Mouse (Mus musculus): ENCODE measurements around the gene Stim1. TPM values are rescaled to one million over a fixed set of nuclear protein-coding genes. Genes with fewer than 3 reads are reported as not detected.
A peak's percentile ranks its signal among the peaks of the same experiment; 100 is the strongest.

Gene Stim1
- polyA plus RNA-seq, 1 experiment from 2014 or later, result 33.5 TPM

GRCm38 (mm10) chr7:102314107-102314506 lies 46.5 kb downstream of the Stim1 start:
- Histone ChIP-seq H3K9me3 (no peaks in the 10 kb centered on the region), H3K36me3 (no peaks in the 10 kb centered on the region), H3K4me1 (no peaks in the 10 kb centered on the region), H3K4me2 (no peak overlapping the region), H3K27me3 (no peaks in the 10 kb centered on the region), H3K27ac (no peak overlapping the region), H3K4me3 (no peak overlapping the region), H3K9ac (no peak overlapping the region)
- 56% methylated on average over 1 of the region's 1 CpGs for WGBS
- ATAC-seq (ENCODE audit: insufficient number of reproducible peaks, low FRiP score, low TSS enrichment, low read depth), result no peak

- Histone ChIP-seq H3K9ac (no peak overlapping the region), H3K27me3 (no peaks in the 10 kb centered on the region), H3K27ac (no peak overlapping the region), H3K4me2 (no peak overlapping the region), H3K4me1 (no peaks in the 10 kb centered on the region), H3K36me3 (no peaks in the 10 kb centered on the region), H3K4me3 (no peak overlapping the region), H3K9me3 (no peaks in the 10 kb centered on the region)
- no peak for ATAC-seq (ENCODE audit: insufficient number of reproducible peaks, low FRiP score, low TSS enrichment, low read depth)
Observed at GRCm38 (mm10) chr7:102314908-102315307, 47.3 kb downstream of the Stim1 start.

DNA sequence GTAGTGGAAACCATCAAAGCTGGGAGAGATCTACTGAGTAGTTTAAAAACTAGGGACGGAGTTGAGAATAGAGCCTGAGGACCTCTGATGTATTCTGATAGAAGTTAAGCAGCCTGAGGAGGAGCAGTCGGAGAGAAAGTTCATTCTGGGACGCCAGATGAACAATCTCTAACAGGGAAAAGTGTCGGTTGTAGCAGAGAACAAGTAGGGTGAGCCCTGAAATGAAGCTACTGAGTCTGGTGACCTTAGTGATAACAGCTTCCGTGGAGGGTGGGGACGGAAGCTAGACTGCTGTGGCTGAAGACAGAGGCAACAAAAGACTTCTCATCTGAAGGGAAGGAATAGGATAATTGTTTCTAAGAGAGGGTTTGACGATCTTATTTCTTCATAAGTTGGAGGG lies 47.8 kb downstream of the Stim1 start:
- Histone ChIP-seq H3K4me3 (no peak overlapping the region), H3K27ac (no peak overlapping the region), H3K4me1 (no peaks in the 10 kb centered on the region), H3K27me3 (no peaks in the 10 kb centered on the region), H3K9me3 (no peaks in the 10 kb centered on the region), H3K9ac (no peak overlapping the region), H3K36me3 (no peaks in the 10 kb centered on the region), H3K4me2 (no peak overlapping the region)
- ATAC-seq (ENCODE audit: insufficient number of reproducible peaks, low FRiP score, low TSS enrichment, low read depth), result no peak
- 46% methylated on average over 7 of the region's 7 CpGs for WGBS

DNA sequence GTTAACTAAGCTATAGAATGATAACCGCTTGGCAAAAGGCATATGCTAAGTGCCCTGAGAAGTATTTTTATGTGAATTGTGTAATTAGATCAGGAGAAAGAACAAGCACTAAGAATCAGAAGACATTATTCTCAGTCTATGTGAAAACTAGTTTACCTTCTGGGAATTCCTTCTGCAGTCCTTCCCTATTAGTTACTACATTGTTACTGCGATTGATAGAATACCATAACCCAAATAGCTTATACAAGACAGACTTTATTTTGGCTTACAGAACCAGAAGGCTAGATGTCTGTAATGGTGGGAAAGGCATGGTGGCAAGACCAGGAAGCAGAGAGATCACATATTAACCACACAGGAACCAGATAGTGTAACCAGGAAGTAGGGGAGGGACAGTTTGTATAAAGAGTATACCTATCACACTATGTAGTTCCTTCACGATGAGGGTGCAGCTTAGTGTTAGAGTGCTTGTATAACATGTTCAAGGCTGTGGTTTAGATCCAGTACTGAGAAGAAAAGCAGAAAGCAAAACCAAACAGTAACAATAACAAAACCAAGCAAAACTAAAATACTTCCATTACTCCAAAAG lies 50.1 kb downstream of the Stim1 start:
- no peak overlapping the region for H3K4me3 ChIP-seq
- no peaks in the 10 kb centered on the region for H3K9me3 ChIP-seq
- no peak overlapping the region for H3K4me2 ChIP-seq
- H3K4me1 ChIP-seq, result no peaks in the 10 kb centered on the region
- no peak overlapping the region for H3K27ac ChIP-seq
- H3K27me3 ChIP-seq, result no peaks in the 10 kb centered on the region
- 83% methylated on average over 3 of the region's 3 CpGs for WGBS
- ATAC-seq (ENCODE audit: insufficient number of reproducible peaks, low FRiP score, low TSS enrichment, low read depth), result no peak
- no peak overlapping the region for H3K9ac ChIP-seq
- H3K36me3 ChIP-seq, result no peaks in the 10 kb centered on the region

DNA sequence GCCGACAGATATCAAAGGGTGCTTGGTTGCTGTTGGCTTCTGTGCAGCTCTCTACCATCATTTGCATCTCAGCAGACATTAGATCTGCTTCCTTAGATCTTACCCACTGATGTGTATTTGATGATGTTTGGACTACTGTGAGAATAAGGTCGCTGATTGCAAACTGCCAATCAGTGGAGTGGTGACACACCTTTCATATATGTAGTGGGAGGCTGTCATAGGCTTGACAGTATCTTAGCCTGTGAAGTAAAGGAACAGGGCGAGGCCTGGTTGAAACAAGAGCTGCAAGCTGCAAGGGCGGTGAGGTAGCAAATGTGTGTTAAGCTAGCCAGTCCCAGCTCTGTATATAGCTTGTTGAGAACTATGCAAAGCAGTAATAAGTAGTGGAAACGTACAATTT lies 54.5 kb downstream of the Stim1 start:
- 80% methylated on average over 5 of the region's 5 CpGs for WGBS
- no peak overlapping the region for H3K27ac ChIP-seq
- H3K36me3 ChIP-seq, result no peaks in the 10 kb centered on the region
- no peak overlapping the region for H3K4me2 ChIP-seq
- no peak for ATAC-seq (ENCODE audit: insufficient number of reproducible peaks, low FRiP score, low TSS enrichment, low read depth)
- H3K9ac ChIP-seq, result no peak overlapping the region
- H3K4me1 ChIP-seq, result no peaks in the 10 kb centered on the region
- no peaks in the 10 kb centered on the region for H3K9me3 ChIP-seq
- H3K4me3 ChIP-seq, result no peak overlapping the region
- no peaks in the 10 kb centered on the region for H3K27me3 ChIP-seq

- H3K4me2 ChIP-seq, result no peak overlapping the region
- H3K9me3 ChIP-seq, result no peaks in the 10 kb centered on the region
- H3K4me3 ChIP-seq, result no peak overlapping the region
- no peaks in the 10 kb centered on the region for H3K36me3 ChIP-seq
- H3K4me1 ChIP-seq, result no peaks in the 10 kb centered on the region
- no peak overlapping the region for H3K9ac ChIP-seq
- no peaks in the 10 kb centered on the region for H3K27me3 ChIP-seq
- H3K27ac ChIP-seq, result no peak overlapping the region
- ATAC-seq (ENCODE audit: insufficient number of reproducible peaks, low FRiP score, low TSS enrichment, low read depth), result no peak
Observed at GRCm38 (mm10) chr7:102326323-102326722, 58.7 kb downstream of the Stim1 start.

- H3K27ac ChIP-seq, result no peak overlapping the region
- H3K9ac ChIP-seq, result no peak overlapping the region
- no peak overlapping the region for H3K4me3 ChIP-seq
- no peak for ATAC-seq (ENCODE audit: insufficient number of reproducible peaks, low FRiP score, low TSS enrichment, low read depth)
- H3K4me1 ChIP-seq, result no peaks in the 10 kb centered on the region
- H3K36me3 ChIP-seq, result no peaks in the 10 kb centered on the region
- no peak overlapping the region for H3K4me2 ChIP-seq
- WGBS, result 85% methylated on average over 5 of the region's 5 CpGs
- H3K27me3 ChIP-seq, result no peaks in the 10 kb centered on the region
- H3K9me3 ChIP-seq, result no peaks in the 10 kb centered on the region
Observed at GRCm38 (mm10) chr7:102330270-102330669, 62.7 kb downstream of the Stim1 start.

DNA sequence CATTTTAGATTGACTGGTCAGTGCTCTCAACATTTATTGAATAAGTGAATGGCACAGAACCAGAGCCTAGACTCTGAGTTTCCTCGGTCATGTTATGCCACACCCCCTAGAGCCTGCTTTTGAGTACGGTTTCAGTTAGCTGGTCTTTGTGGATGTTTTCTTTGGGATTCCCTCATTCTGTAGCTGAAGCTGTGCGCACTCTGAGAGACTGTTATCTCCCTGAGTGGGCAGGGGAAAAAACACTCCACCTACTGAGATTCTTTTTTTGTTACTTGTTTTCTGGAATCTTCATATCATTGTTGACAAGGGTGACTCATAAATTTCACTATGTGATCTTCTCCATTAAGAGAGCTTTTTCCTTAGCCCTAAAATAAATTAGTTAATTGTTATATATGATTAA lies 63.9 kb downstream of the Stim1 start:
- Histone ChIP-seq H3K9ac (no peak overlapping the region), H3K27ac (no peak overlapping the region), H3K9me3 (no peaks in the 10 kb centered on the region), H3K4me1 (no peaks in the 10 kb centered on the region), H3K4me3 (no peak overlapping the region), H3K27me3 (no peaks in the 10 kb centered on the region), H3K36me3 (no peaks in the 10 kb centered on the region), H3K4me2 (no peak overlapping the region)
- WGBS, result 61% methylated on average over 3 of the region's 3 CpGs
- ATAC-seq (ENCODE audit: insufficient number of reproducible peaks, low FRiP score, low TSS enrichment, low read depth), result no peak

- H3K9ac ChIP-seq, result no peak overlapping the region
- 50% methylated on average over 4 of the region's 4 CpGs for WGBS
- H3K4me1 ChIP-seq, result no peaks in the 10 kb centered on the region
- no peak overlapping the region for H3K27ac ChIP-seq
- no peaks in the 10 kb centered on the region for H3K9me3 ChIP-seq
- H3K4me3 ChIP-seq, result no peak overlapping the region
- no peak for ATAC-seq (ENCODE audit: insufficient number of reproducible peaks, low FRiP score, low TSS enrichment, low read depth)
- H3K27me3 ChIP-seq, result no peaks in the 10 kb centered on the region
- H3K4me2 ChIP-seq, result no peak overlapping the region
- no peaks in the 10 kb centered on the region for H3K36me3 ChIP-seq
Observed at GRCm38 (mm10) chr7:102333741-102334140, 66.1 kb downstream of the Stim1 start.

DNA sequence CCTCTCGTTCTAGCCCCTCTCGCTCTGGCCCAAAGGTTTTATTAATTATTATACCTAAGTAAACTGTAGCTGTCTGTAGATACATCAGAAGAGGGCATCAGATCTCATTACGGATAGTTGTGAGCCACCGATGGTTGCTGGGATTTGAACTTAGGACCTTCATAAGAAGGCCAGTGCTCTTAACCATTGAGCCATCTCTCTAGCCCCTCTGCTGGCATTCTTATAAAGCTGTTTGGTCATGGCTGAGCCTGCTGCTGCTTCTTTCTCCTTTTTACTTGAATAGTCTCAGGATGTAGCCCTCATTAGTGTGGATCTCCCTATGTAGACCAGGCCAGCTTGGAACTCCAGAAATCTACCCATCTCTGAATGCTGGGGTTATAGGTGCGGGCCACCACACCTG lies 69.7 kb downstream of the Stim1 start:
- Histone ChIP-seq H3K9me3 (no peaks in the 10 kb centered on the region), H3K4me2 (no peak overlapping the region), H3K36me3 (no peaks in the 10 kb centered on the region), H3K9ac (no peak overlapping the region), H3K4me1 (no peaks in the 10 kb centered on the region), H3K27me3 (no peaks in the 10 kb centered on the region), H3K27ac (no peak overlapping the region), H3K4me3 (no peak overlapping the region)
- 95% methylated on average over 5 of the region's 5 CpGs for WGBS
- ATAC-seq (ENCODE audit: insufficient number of reproducible peaks, low FRiP score, low TSS enrichment, low read depth), result no peak

DNA sequence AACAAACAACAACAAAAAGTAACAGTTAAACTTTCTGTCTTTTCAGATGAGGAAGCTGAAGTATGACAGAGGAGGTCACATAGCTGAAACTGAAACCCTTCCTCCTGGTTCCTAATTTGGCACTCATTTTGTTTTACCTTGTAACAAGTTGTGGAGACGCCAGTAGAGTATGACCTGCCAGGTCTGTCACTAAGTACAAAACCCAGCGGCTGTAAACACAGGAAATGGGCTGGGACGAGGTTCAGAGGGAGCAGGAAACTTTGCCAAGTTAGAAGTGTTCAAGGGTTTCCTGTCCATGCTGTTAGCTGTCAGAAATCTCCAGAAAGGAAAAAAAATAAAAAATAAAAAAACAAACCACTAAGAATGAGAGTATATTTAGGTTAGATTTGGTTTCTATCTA lies 70.3 kb downstream of the Stim1 start:
- Histone ChIP-seq H3K4me3 (no peak overlapping the region), H3K9me3 (no peaks in the 10 kb centered on the region), H3K4me1 (no peaks in the 10 kb centered on the region), H3K9ac (no peak overlapping the region), H3K4me2 (no peak overlapping the region), H3K27me3 (no peaks in the 10 kb centered on the region), H3K36me3 (no peaks in the 10 kb centered on the region), H3K27ac (no peak overlapping the region)
- WGBS, result 29% methylated on average over 3 of the region's 3 CpGs
- no peak for ATAC-seq (ENCODE audit: insufficient number of reproducible peaks, low FRiP score, low TSS enrichment, low read depth)

GRCm38 (mm10) chr7:102338956-102339355 lies 71.3 kb downstream of the Stim1 start:
- no peaks in the 10 kb centered on the region for H3K4me1 ChIP-seq
- H3K4me2 ChIP-seq, result no peak overlapping the region
- no peak overlapping the region for H3K27ac ChIP-seq
- H3K9ac ChIP-seq, result no peak overlapping the region
- 86% methylated on average over 3 of the region's 3 CpGs for WGBS
- ATAC-seq (ENCODE audit: insufficient number of reproducible peaks, low FRiP score, low TSS enrichment, low read depth), result no peak
- H3K9me3 ChIP-seq, result no peaks in the 10 kb centered on the region
- H3K36me3 ChIP-seq, result no peaks in the 10 kb centered on the region
- H3K27me3 ChIP-seq, result no peaks in the 10 kb centered on the region
- no peak overlapping the region for H3K4me3 ChIP-seq

GRCm38 (mm10) chr7:102345893-102346292 lies 78.3 kb downstream of the Stim1 start:
- no peak for ATAC-seq (ENCODE audit: insufficient number of reproducible peaks, low FRiP score, low TSS enrichment, low read depth)
- H3K27ac ChIP-seq, result peak overlapping the region; percentile 33; the same call in 1 of the 2 replicates

More at GRCm38 (mm10) chr7:102345893-102346292, 78.3 kb downstream of the Stim1 start:
- H3K4me3 ChIP-seq, result no peak overlapping the region
- H3K9me3 ChIP-seq, result no peaks in the 10 kb centered on the region
- H3K4me2 ChIP-seq, result no peak overlapping the region
- 45% methylated on average over 2 of the region's 2 CpGs for WGBS
- no peaks in the 10 kb centered on the region for H3K27me3 ChIP-seq
- no peaks in the 10 kb centered on the region for H3K36me3 ChIP-seq
- H3K9ac ChIP-seq, result no peak overlapping the region
- H3K4me1 ChIP-seq, result peaks cover 6% of the 10 kb centered on the region

Data from limb, embryonic 15.5 days (tissue).